Mouse (Mus musculus) embryo, embryonic 11 days (tissue): ENCODE measurements at regions not wholly inside any gene's neighbourhood (a gene's known extent, or its start where the extent isn't known, plus 50 kb on each side); places are given as distances from the start of the nearest gene placed in this dataset.
"Not testable (repeated sequence)": the region's sequence is repeated elsewhere in the genome, so short reads cannot be mapped to it uniquely, and the experiment has no call there.

Experiments
- DNase-seq: peaks from one replicate; pipeline ENCODE4 v3.0.0-alpha.2; 2015

GRCm38 (mm10) chr13:26426639-26427038 lies 343.3 kb downstream of the Hdgfl1 start:
- DNase-seq = no peak

- no peak for DNase-seq
Observed at GRCm38 (mm10) chr13:26424513-26424912, 345.5 kb downstream of the Hdgfl1 start.

DNA sequence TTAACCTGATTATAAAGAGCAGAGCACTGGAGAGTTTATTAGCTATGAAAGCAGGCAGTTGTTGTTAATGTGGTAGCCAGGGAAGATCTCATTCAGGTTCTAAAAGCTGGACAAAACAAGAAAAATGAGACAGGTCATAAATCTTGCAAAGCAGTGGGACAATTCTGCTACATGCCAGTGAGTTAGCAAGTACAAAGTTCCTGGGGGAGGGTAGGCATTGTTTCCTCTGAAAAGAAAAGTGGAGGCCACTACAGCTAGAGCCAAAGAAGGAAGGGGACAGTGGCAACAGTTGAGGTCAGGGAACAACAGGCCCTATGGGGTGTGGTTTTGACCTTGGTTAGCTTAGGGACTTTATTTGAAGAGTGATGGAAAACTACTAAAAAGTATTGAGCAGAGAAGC lies 364.2 kb downstream of the Hdgfl1 start:
- peak; percentile 25 for DNase-seq

GRCm38 (mm10) chr13:26404707-26405106 lies 365.3 kb downstream of the Hdgfl1 start:
- no peak for DNase-seq

DNA sequence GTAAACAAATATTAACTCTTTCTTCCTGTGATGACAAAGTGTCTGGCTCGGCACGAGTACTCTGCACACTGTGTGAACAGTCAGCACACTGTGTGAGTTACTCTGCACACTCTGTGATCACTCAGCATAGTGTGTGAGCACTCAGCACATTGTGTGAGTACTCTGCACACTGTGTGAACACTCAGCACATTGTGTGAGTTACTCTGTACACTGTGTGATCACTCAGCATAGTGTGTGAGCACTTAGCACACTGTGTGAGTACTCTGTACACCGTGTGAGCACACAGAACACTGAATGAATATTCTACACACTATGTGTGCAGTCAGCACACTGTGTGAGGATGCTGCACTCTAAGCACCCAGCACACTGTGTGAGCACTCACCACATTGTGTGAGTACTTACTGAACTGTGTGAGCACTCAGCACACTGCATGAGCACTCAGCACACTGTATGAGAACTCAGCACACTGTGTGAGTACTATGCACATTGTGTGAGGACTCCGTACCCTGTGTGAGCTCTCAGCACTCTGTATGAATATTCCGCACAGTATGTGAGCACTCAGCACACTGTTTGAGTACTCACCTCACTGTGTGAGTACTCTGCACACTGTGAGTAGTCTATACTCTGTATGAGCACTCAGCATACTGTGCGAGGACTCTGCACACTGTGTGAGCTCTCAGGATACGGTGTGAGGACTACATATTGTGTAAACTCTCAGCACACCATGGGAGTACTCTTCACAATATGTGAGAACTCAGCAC lies 381.9 kb downstream of the Hdgfl1 start:
- no peak for DNase-seq

- no peak for DNase-seq
Observed at GRCm38 (mm10) chr13:26382631-26383030, 387.3 kb downstream of the Hdgfl1 start.

GRCm38 (mm10) chr13:26382154-26382553 lies 387.8 kb downstream of the Hdgfl1 start:
- DNase-seq = no peak

- no peak for DNase-seq
Observed at GRCm38 (mm10) chr13:26375546-26375945, 394.4 kb downstream of the Hdgfl1 start.

DNA sequence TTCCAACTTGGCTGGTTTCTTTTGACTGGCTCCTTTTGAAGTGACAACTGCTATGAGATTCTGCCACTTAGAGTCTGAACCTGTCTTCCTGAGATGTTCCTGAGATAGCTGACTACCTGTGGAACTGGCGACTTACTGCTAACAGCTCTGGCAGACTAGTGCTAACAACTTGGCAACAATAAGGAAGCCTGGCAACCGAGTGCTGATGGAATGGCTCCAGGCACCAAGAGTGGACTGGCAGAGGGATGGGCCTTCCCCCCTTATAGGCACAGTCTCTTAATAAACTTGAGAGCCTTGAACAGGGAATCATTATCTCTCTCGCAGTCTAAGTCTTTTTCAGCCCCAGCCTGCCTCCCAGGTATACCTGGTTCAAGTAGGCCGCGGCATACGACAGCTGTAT lies 404.1 kb downstream of the Hdgfl1 start:
- not testable (repeated sequence) for DNase-seq

- DNase-seq = peak; percentile 50
Observed at GRCm38 (mm10) chr13:26356341-26356740, 413.6 kb downstream of the Hdgfl1 start.

GRCm38 (mm10) chr13:26354421-26354820 lies 415.5 kb downstream of the Hdgfl1 start:
- DNase-seq = no peak

DNA sequence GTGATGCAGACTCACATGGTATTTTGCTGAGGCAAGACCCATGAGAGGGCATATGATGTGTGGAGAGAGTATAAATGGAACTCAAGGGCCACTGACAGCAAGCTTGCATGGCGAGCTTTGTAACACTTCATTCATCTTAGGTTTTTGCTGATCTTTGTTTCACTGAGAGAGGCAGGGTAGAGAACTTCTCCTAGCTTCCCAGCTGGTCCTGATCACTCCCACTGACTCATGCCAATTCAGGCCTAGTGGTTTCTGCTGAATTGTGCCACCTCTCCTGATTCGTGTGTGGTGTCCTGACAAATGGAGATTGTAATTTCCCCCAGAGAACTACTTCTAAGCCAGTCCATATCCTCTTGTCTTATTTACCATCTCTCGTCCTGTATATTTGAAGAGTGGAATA lies 419.5 kb downstream of the Hdgfl1 start:
- no peak for DNase-seq

GRCm38 (mm10) chr13:26338795-26339194 lies 431.2 kb downstream of the Hdgfl1 start:
- DNase-seq = no peak

GRCm38 (mm10) chr13:26325066-26325465 lies 444.9 kb downstream of the Hdgfl1 start:
- DNase-seq = no peak

DNA sequence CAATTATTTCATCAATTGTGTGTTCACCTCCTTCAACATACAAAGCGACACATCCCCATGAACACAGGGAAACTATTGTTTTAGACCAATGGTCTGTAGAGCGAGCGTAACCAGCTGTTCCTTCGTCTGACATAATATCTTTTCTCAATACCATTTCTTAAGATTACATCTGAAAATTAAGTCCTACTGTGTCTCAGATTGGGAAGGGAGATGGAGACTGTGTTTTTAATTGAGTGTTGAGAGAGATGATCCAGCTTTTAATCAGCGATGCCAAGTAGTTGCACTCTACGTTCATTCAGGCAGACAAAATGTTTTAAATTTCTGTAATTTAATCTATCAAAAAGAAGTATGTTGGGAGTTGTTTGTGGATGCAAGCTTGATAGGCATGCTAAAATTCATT lies 445.3 kb downstream of the Hdgfl1 start:
- no peak for DNase-seq

DNA sequence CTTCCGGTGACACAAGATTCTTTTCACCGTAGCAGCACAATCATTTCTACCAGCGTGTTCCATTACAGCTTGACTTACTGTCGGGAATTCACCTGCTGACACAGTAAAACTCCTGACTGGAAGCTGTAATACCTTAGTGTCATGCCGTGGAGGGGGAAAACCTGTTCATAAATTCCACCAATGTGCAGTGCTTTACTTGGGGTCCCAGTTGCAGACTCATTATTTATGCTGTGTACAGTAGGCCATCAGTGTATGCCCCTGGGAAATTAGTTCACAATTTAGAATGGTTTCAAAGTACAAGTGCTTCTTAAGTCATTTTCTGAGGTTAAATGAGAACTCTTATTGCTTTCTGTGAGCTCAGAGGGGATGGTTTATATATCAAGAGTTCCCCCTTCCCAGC lies 451.4 kb downstream of the Hdgfl1 start:
- DNase-seq = no peak

- DNase-seq = peak; percentile 9
Observed at GRCm38 (mm10) chr13:26312246-26313010, 457.5 kb downstream of the Hdgfl1 start.

- no peak for DNase-seq
Observed at GRCm38 (mm10) chr13:26284073-26284444, 485.9 kb downstream of the Hdgfl1 start.

GRCm38 (mm10) chr13:26283397-26284072 lies 486.4 kb downstream of the Hdgfl1 start:
- peak; percentile 37 for DNase-seq

DNA sequence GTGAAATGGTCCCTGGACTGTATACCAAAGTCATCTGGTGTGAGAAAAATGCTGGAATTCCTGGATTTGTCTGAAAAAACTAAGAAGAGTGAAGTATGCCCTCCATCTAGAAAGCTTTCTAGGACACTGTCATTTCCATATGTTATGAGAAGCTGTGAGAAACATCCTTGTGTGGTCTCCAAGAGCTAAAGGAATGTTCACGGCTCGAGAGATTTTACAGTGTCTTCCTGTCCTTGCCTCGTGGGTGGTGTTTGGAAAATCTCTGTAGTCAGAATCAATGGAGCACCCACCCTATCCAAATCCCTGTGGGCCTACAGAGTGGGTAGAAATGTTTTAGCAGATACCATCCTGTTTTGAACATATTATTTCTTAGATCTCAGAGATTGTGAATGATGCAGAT lies 487.7 kb downstream of the Hdgfl1 start:
- DNase-seq = no peak

DNA sequence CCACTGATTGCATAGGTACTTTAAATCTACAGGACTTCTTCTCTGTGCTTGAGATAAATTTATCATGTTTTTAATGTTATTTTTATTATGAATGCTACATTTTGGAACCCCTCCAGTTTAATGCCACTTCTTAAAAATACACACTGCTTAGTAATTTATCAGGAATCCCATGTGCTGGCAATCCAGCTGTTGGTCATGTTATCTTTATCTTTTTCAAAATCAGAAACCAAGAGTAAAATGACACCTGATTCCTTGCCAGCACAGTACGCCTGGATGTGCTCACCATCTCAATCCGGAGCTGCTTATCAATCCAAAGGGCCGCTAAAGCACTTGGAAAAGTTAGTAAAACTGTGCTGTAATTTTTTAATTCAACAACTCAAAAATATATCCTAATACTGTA lies 497.1 kb downstream of the Hdgfl1 start:
- DNase-seq = no peak

- no peak for DNase-seq
Observed at GRCm38 (mm10) chr13:26267501-26267900, 502.5 kb downstream of the Hdgfl1 start.

DNA sequence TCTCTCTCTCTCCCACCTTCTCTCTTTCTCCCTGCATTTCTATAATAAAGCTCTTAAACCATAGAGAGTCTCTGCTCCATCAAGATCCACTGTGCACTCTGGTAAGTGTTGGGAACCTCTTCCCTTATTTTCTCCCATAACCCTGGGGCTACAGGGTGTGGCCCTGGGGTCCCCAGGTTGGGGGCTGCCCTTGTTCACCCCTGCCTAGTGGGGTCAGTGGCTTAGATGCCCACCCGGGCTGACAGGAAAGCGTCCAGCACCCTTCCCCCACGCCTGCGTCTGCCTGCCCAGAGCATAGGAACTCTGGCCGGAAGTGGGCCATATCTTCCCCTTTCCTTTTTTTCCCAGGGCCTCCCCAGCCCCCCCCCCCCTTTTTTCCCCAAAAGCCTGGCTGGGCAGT lies 534.0 kb downstream of the Hdgfl1 start:
- DNase-seq = no peak

DNA sequence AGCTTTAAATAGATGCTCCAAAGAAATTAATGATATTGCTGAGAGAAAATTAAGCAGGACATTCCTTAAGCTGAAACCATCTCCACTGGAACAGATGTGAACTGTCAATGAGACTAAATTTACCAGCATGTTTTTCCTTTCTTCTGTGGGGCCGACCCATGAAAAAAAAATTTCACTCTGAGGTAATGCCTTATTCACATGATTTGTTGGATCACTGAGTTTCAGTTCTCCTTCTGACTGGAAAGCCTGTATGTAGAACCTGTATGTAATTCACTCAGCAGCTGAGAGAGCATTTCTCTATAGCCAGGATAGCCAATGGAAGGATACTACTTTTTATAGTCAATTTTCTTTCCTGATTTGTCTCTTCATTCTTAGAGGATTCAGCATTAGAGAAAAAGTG lies 535.3 kb downstream of the Hdgfl1 start:
- no peak for DNase-seq
